Mouse (Mus musculus): Measurements from ENCODE around the gene Traf7. TPM values are rescaled to one million over a fixed set of nuclear protein-coding genes. Genes with fewer than 3 reads are reported as not detected.

Traf7 gene
- polyA plus RNA-seq (2011; ENCODE audit: insufficient read length, low read depth, missing spikeins) = 161 and 163 TPM in 2 replicates

GRCm38 (mm10) chr17:24527723-24528559 lies at the start of gene Traf7:
TSS of gene Traf7 (minus strand) at chr17:24527938.
- peak; percentile 100 for TF ChIP-seq POLR2A (IDR thresholded peaks at IDR 0.05; ENCODE audit: low read depth, low read length)
- TF ChIP-seq CTCF (IDR thresholded peaks at IDR 0.05; ENCODE audit: borderline replicate concordance, insufficient read depth, low read length) = no peak
- peak within 1 kb of the TSS; percentile 89 for H3K27ac ChIP-seq (ENCODE audit: insufficient read depth, low read length)
- H3K4me1 ChIP-seq (ENCODE audit: control insufficient read depth, insufficient read depth, low read length) = peaks cover 7% of the 10 kb centered on the region; the same call in 1 of the 2 replicates
- H3K4me3 ChIP-seq (ENCODE audit: insufficient read depth, low read length) = peak within 1 kb of the TSS; percentile 88

GRCm38 (mm10) chr17:24573811-24574210 lies 46.1 kb upstream of the Traf7 start:
- TF ChIP-seq CTCF (IDR thresholded peaks at IDR 0.05; ENCODE audit: borderline replicate concordance, insufficient read depth, low read length) (no peak), POLR2A (IDR thresholded peaks at IDR 0.05; ENCODE audit: low read depth, low read length) (no peak)
- no peak overlapping the region for H3K4me3 ChIP-seq (ENCODE audit: insufficient read depth, low read length)
- H3K4me1 ChIP-seq (ENCODE audit: control insufficient read depth, insufficient read depth, low read length) = no peaks in the 10 kb centered on the region
- no peak overlapping the region for H3K27ac ChIP-seq (ENCODE audit: insufficient read depth, low read length)

GRCm38 (mm10) chr17:24572651-24573245 lies 45.0 kb upstream of the Traf7 start:
- H3K4me3 ChIP-seq (ENCODE audit: insufficient read depth, low read length) = no peak overlapping the region
- TF ChIP-seq POLR2A (IDR thresholded peaks at IDR 0.05; ENCODE audit: low read depth, low read length) (no peak), CTCF (IDR thresholded peaks at IDR 0.05; ENCODE audit: borderline replicate concordance, insufficient read depth, low read length) (no peak)
- H3K27ac ChIP-seq (ENCODE audit: insufficient read depth, low read length) = no peak overlapping the region
- no peaks in the 10 kb centered on the region for H3K4me1 ChIP-seq (ENCODE audit: control insufficient read depth, insufficient read depth, low read length)

GRCm38 (mm10) chr17:24569837-24570236 lies 42.1 kb upstream of the Traf7 start:
- Histone ChIP-seq H3K27ac (ENCODE audit: insufficient read depth, low read length) (no peak overlapping the region), H3K4me3 (ENCODE audit: insufficient read depth, low read length) (no peak overlapping the region), H3K4me1 (ENCODE audit: control insufficient read depth, insufficient read depth, low read length) (no peaks in the 10 kb centered on the region; the same call in 1 of the 2 replicates)
- no peak for TF ChIP-seq CTCF (IDR thresholded peaks at IDR 0.05; ENCODE audit: borderline replicate concordance, insufficient read depth, low read length)

- Histone ChIP-seq H3K4me1 (ENCODE audit: control insufficient read depth, insufficient read depth, low read length) (no peaks in the 10 kb centered on the region; the same call in none of the 2 replicates), H3K4me3 (ENCODE audit: insufficient read depth, low read length) (no peak overlapping the region), H3K27ac (ENCODE audit: insufficient read depth, low read length) (no peak overlapping the region)
- no peak for TF ChIP-seq CTCF (IDR thresholded peaks at IDR 0.05; ENCODE audit: borderline replicate concordance, insufficient read depth, low read length)
Measured at GRCm38 (mm10) chr17:24567034-24567779, 39.5 kb upstream of the Traf7 start.

GRCm38 (mm10) chr17:24565792-24566191 lies 38.1 kb upstream of the Traf7 start:
- TF ChIP-seq CTCF (IDR thresholded peaks at IDR 0.05; ENCODE audit: borderline replicate concordance, insufficient read depth, low read length) = no peak
- H3K4me1 ChIP-seq (ENCODE audit: control insufficient read depth, insufficient read depth, low read length) = peaks cover 1% of the 10 kb centered on the region
- no peak overlapping the region for H3K4me3 ChIP-seq (ENCODE audit: insufficient read depth, low read length)
- no peak overlapping the region for H3K27ac ChIP-seq (ENCODE audit: insufficient read depth, low read length)

GRCm38 (mm10) chr17:24565092-24565491 lies 37.4 kb upstream of the Traf7 start:
- peaks cover 7% of the 10 kb centered on the region for H3K4me1 ChIP-seq (ENCODE audit: control insufficient read depth, insufficient read depth, low read length)
- TF ChIP-seq POLR2A (IDR thresholded peaks at IDR 0.05; ENCODE audit: low read depth, low read length) (no peak), CTCF (IDR thresholded peaks at IDR 0.05; ENCODE audit: borderline replicate concordance, insufficient read depth, low read length) (no peak)
- H3K27ac ChIP-seq (ENCODE audit: insufficient read depth, low read length) = no peak overlapping the region
- H3K4me3 ChIP-seq (ENCODE audit: insufficient read depth, low read length) = no peak overlapping the region

- Histone ChIP-seq H3K27ac (ENCODE audit: insufficient read depth, low read length) (no peak overlapping the region), H3K4me1 (ENCODE audit: control insufficient read depth, insufficient read depth, low read length) (peaks cover 7% of the 10 kb centered on the region), H3K4me3 (ENCODE audit: insufficient read depth, low read length) (no peak overlapping the region)
- TF ChIP-seq POLR2A (IDR thresholded peaks at IDR 0.05; ENCODE audit: low read depth, low read length) (no peak), CTCF (IDR thresholded peaks at IDR 0.05; ENCODE audit: borderline replicate concordance, insufficient read depth, low read length) (no peak)
Measured at GRCm38 (mm10) chr17:24564422-24564821, 36.7 kb upstream of the Traf7 start.

GRCm38 (mm10) chr17:24563638-24564037 lies 35.9 kb upstream of the Traf7 start:
- Histone ChIP-seq H3K4me1 (ENCODE audit: control insufficient read depth, insufficient read depth, low read length) (peaks cover 10% of the 10 kb centered on the region), H3K4me3 (ENCODE audit: insufficient read depth, low read length) (no peak overlapping the region), H3K27ac (ENCODE audit: insufficient read depth, low read length) (no peak overlapping the region)
- no peak for TF ChIP-seq POLR2A (IDR thresholded peaks at IDR 0.05; ENCODE audit: low read depth, low read length)
- no peak for TF ChIP-seq CTCF (IDR thresholded peaks at IDR 0.05; ENCODE audit: borderline replicate concordance, insufficient read depth, low read length)

Measured in embryonic fibroblast, embryonic 13.5 days (primary cell).